Comparison of ENCODE assay signal across 8 mouse cellular contexts in the genomic region with DNA sequence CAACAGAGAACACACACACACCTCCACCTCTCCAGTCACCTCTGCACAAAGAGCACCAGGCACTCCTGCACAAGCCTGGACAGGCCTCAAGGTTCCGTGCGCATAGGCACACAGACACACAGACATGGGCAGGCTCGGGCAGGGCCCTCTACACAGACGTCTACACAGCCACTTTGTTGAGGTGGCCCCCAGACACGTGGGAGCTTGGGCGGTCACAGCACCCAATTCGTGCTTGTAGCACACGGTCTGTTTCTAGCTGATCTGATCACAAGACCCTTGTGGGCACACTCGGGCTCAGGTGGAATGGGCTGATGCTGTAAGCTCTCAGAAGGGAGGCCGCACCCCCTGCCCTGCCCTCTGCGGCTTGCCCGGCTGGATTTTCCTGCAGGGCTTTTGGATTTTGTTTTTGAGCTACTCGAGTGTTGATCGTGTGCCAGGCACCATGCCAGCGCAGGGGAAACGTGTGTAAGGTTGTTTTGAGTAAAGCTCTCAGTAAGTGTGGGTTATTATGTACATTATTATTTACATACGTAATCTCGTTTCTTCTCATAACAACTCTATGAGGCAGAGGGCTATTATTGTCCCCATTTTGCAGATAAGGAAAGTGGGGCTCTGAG. TPM values are rescaled to one million over a fixed set of nuclear protein-coding genes. Genes with fewer than 3 reads are reported as not detected.
DNase-seq lines count a peak whose midpoint lies in the region; ATAC-seq and TF ChIP-seq lines count a peak whose summit lies in the region.

No protein-coding gene starts in this region.

- H3K9ac ChIP-seq in ES-E14 (ENCODE audit: insufficient read depth, low read depth, low read length, poor library complexity, severe bottlenecking): peak overlapping the region; percentile 61; the same call in 1 of the 2 replicates
- H3K9ac ChIP-seq in intestine, embryonic 16.5 days (ENCODE audit: low read depth, low read length): peak overlapping the region; percentile 55

- H3K4me1 ChIP-seq in ES-E14 (ENCODE audit: control insufficient read depth in 2 of 2, insufficient read depth in 2 of 2, low read length in 2 of 2, poor library complexity in 1 of 2): peaks cover 17 to 47% of the 10 kb centered on the region in 2 experiments
- peaks cover 46% of the 10 kb centered on the region for H3K4me1 ChIP-seq in intestine, embryonic 16.5 days (ENCODE audit: control insufficient read depth, insufficient read depth, low read length)

- peaks cover 22% of the 10 kb centered on the region for H3K36me3 ChIP-seq in ES-E14 (ENCODE audit: control insufficient read depth, insufficient read depth, low read length, poor library complexity, severe bottlenecking)
- H3K36me3 ChIP-seq in intestine, embryonic 16.5 days (ENCODE audit: control insufficient read depth, insufficient read depth, low read length): no peaks in the 10 kb centered on the region

- ATAC-seq in intestine, embryonic 16.5 days: peak; percentile 31

- peak overlapping the region; percentile 54 for H3K27ac ChIP-seq in ES-E14 (ENCODE audit: insufficient read depth, low read depth, low read length, poor library complexity, severe bottlenecking)
- H3K27ac ChIP-seq in intestine, embryonic 16.5 days (ENCODE audit: low read length): peak overlapping the region; percentile 93

- peak; percentile 31 for DNase-seq in adrenal gland, postnatal 14 days
- no peak for DNase-seq in adrenal gland, adult 8-10 months
- DNase-seq in ES-E14 (ENCODE audit: low read depth, low spot score): no peak
- peak; percentile 87 to 90 for DNase-seq in lung, adult 18-20 months
- DNase-seq in thymus, postnatal 36 days: no peak
- DNase-seq in ovary, postnatal 14 days (ENCODE audit: low spot score): no peak
- no peak for DNase-seq in adrenal gland, postnatal 10 days

- WGBS in intestine, embryonic 16.5 days: 61% methylated on average over 18 of the region's 18 CpGs

- peak overlapping the region in 1 of 2 experiments; percentile 49; a peak in 3 of 4 replicates for H3K4me3 ChIP-seq in ES-E14 (ENCODE audit: insufficient read depth in 1 of 2, low read depth in 1 of 2, low read length in 2 of 2, poor library complexity in 1 of 2, severe bottlenecking in 1 of 2)
- H3K4me3 ChIP-seq in intestine, embryonic 16.5 days (ENCODE audit: low read length): no peak overlapping the region

- in situ Hi-C loops in ES-E14 (cut with MboI; ENCODE audit: low sequenced_read_pairs in 2 of 2, unreplicated experiment in 2 of 2): no loop called here

- H3K9me3 ChIP-seq in ES-E14 (ENCODE audit: control insufficient read depth, insufficient read depth, low read depth, low read length): no peaks in the 10 kb centered on the region
- no peaks in the 10 kb centered on the region for H3K9me3 ChIP-seq in intestine, embryonic 16.5 days (ENCODE audit: control insufficient read depth, low read length)

- peak overlapping the region; percentile 11; the same call in 1 of the 2 replicates for H3K4me2 ChIP-seq in intestine, embryonic 16.5 days (ENCODE audit: low read depth, low read length)

- H3K27me3 ChIP-seq in intestine, embryonic 16.5 days (replicated peaks; ENCODE audit: control insufficient read depth, insufficient read depth, low read length): no peaks in the 10 kb centered on the region

TF ChIP-seq in ES-E14, 5 proteins besides CTCF, POLR2A, EP300 and RAD21:
- TF ChIP-seq ZC3H11A (IDR thresholded peaks at IDR 0.05; ENCODE audit: borderline replicate concordance, low read depth, low read length): no peak
- no peak for TF ChIP-seq HCFC1 (IDR thresholded peaks at IDR 0.05; ENCODE audit: borderline replicate concordance, insufficient read depth, low read length)
- no peak for TF ChIP-seq CHD2 (IDR thresholded peaks at IDR 0.05; ENCODE audit: low read depth, low read length)
- TF ChIP-seq MAFK (IDR thresholded peaks at IDR 0.05; ENCODE audit: insufficient read depth, low read depth, low read length): no peak
- no peak for TF ChIP-seq ZNF384 (IDR thresholded peaks at IDR 0.05; ENCODE audit: low read depth, low read length)

RNA-seq across cellular contexts. Expression of gene Sema4b, which starts 21.5 kb away (rescaled TPM):
- 46.9 and 57.0 TPM in 2 replicates for total RNA-seq in adrenal gland, postnatal 14 days (2021)
- 10 to 100 TPM; 58.6 to 86.9 (median 67.8) TPM for total RNA-seq in adrenal gland, adult 8-10 months (2022)
- total RNA-seq in ES-E14 (2012; rRNA removed): 50.1 and 106 TPM in 2 replicates
- 14.9 and 16.3 TPM in 2 replicates for polyA plus RNA-seq in intestine, embryonic 16.5 days (2015; fragmentation: Nextera tagmentation; extraction: Ambion mirVana)
- total RNA-seq in adrenal gland, postnatal 10 days (2021): 10 to 100 TPM; 39.0 to 44.3 TPM

RNA-seq across cellular contexts. Expression of gene Cib1, which starts 24.5 kb away (rescaled TPM):
- total RNA-seq in adrenal gland, postnatal 14 days (2021): 52.9 and 59.6 TPM in 2 replicates
- 100 to 1,000 TPM in 1 of 4 experiments, 10 to 100 TPM in 3; 64.7 to 105 (median 85.9) TPM for total RNA-seq in adrenal gland, adult 8-10 months (2022)
- total RNA-seq in ES-E14 (2012; rRNA removed): 52.6 and 59.7 TPM in 2 replicates
- 285 and 306 TPM in 2 replicates for polyA plus RNA-seq in intestine, embryonic 16.5 days (2015; fragmentation: Nextera tagmentation; extraction: Ambion mirVana)
- 10 to 100 TPM; 50.6 to 54.9 TPM for total RNA-seq in adrenal gland, postnatal 10 days (2021)

RNA-seq across cellular contexts. Expression of gene Gdpgp1, which starts 24.5 kb away (rescaled TPM):
- total RNA-seq in adrenal gland, postnatal 14 days (2021): 2.7 and 3.9 TPM in 2 replicates
- total RNA-seq in adrenal gland, adult 8-10 months (2022): 1 to 10 TPM; 4.2 to 6.1 (median 5.3) TPM
- total RNA-seq in ES-E14 (2012; rRNA removed): 4.4 and 4.5 TPM in 2 replicates
- 7.6 and 8.1 TPM in 2 replicates for polyA plus RNA-seq in intestine, embryonic 16.5 days (2015; fragmentation: Nextera tagmentation; extraction: Ambion mirVana)
- total RNA-seq in adrenal gland, postnatal 10 days (2021): 1 to 10 TPM; 3.0 to 3.9 TPM

RNA-seq across cellular contexts. Expression of gene Ttll13, which starts 38.0 kb away (rescaled TPM):
- 0.83 and 1.0 TPM in 2 replicates for total RNA-seq in adrenal gland, postnatal 14 days (2021)
- 1 to 10 TPM; 1.7 to 2.2 (median 1.9) TPM for total RNA-seq in adrenal gland, adult 8-10 months (2022)
- 1.4 and 2.8 TPM in 2 replicates for total RNA-seq in ES-E14 (2012; rRNA removed)
- 0.56 and 0.69 TPM in 2 replicates for polyA plus RNA-seq in intestine, embryonic 16.5 days (2015; fragmentation: Nextera tagmentation; extraction: Ambion mirVana)
- total RNA-seq in adrenal gland, postnatal 10 days (2021): 1 to 10 TPM; 1.1 to 1.8 TPM

RNA-seq across cellular contexts. Expression of gene Ngrn, which starts 52.9 kb away (rescaled TPM):
- total RNA-seq in adrenal gland, postnatal 14 days (2021): 38.5 and 47.5 TPM in 2 replicates
- total RNA-seq in adrenal gland, adult 8-10 months (2022): 10 to 100 TPM; 54.9 to 59.1 (median 57.7) TPM
- total RNA-seq in ES-E14 (2012; rRNA removed): 37.8 and 45.2 TPM in 2 replicates
- 52.0 and 57.8 TPM in 2 replicates for polyA plus RNA-seq in intestine, embryonic 16.5 days (2015; fragmentation: Nextera tagmentation; extraction: Ambion mirVana)
- 10 to 100 TPM; 38.7 to 47.4 TPM for total RNA-seq in adrenal gland, postnatal 10 days (2021)

Comparison
In these comparisons a context has a peak if more than half of its experiments do, and no peak if none do; other contexts are left out.
1. DNase-seq: peak in adrenal gland, postnatal 14 days (single experiment) and lung, adult 18-20 months (2 of 2); none in adrenal gland, adult 8-10 months (single experiment), ES-E14 (single experiment), thymus, postnatal 36 days (0 of 2), ovary, postnatal 14 days (single experiment) and adrenal gland, postnatal 10 days (single experiment).